Mouse (Mus musculus) mature B cell (primary cell): ENCODE data around the gene Alkbh2.

Experiments used
- in situ Hi-C: fragments of 300-500 bp; cut with MboI; formaldehyde crosslinking; loops from 2 replicates; pipeline ENCODE4 v1.14.3; 2019

Alkbh2 gene

GRCm38 (mm10) chr5:114100390-114101099, 27.5 kb downstream of the Alkbh2 start:
- in situ Hi-C loops, result no loop called here

- in situ Hi-C loops, result no loop called here
Observed at GRCm38 (mm10) chr5:114099709-114100389, 28.2 kb downstream of the Alkbh2 start.

- in situ Hi-C loops, result no loop called here
Observed at GRCm38 (mm10) chr5:114091057-114091807, 36.8 kb downstream of the Alkbh2 start, which contains the start of gene Svop. Svop (minus strand) TSS chr5:114091570.

GRCm38 (mm10) chr5:114090421-114091013, 37.5 kb downstream of the Alkbh2 start:
- in situ Hi-C loops, result no loop called here

GRCm38 (mm10) chr5:114087875-114088480, 40.0 kb downstream of the Alkbh2 start:
- in situ Hi-C loops, result no loop called here

- in situ Hi-C loops, result no loop called here
Observed at GRCm38 (mm10) chr5:114085501-114085900, 42.5 kb downstream of the Alkbh2 start.

GRCm38 (mm10) chr5:114077009-114077408, 51.0 kb downstream of the Alkbh2 start:
- in situ Hi-C loops, result no loop called here
